Mouse (Mus musculus) heart, embryonic 14.5 days (tissue): ENCODE data around the gene Crhr1. TPM values are rescaled to one million over a fixed set of nuclear protein-coding genes. Genes with fewer than 3 reads are reported as not detected.

Experiments used
- ATAC-seq: fragments of 200-750 bp; cut with Nextera tagmentation; 2 replicates; pipeline ENCODE4 v1.8.0; 2017; ENCODE audit warnings: low read depth, moderate TSS enrichment; ENCODE audit not compliant: insufficient number of reproducible peaks, insufficient read depth, low FRiP score
- H3K27ac ChIP-seq, 2 experiments: fragments of 200-500 bp in 1 of 2; fragments of 300-500 bp in 1 of 2; sonication (generic) in 1 of 2; replicated peaks in 1 of 2; 2 replicates each; pipeline ENCODE4 v1.5.1; 2012 to 2014; ENCODE audit warnings: low read depth in 2 of 2, low read length in 2 of 2, control low read depth in 1 of 2, mild to moderate bottlenecking in 1 of 2, mixed read lengths in 1 of 2; ENCODE audit not compliant: control insufficient read depth in 1 of 2, insufficient read depth in 1 of 2
- H3K27me3 ChIP-seq: fragments of 300-500 bp; sonication (generic); 2 replicates; pipeline ENCODE4 v1.6.1; 2014; ENCODE audit warnings: mild to moderate bottlenecking, low read length, control low read depth; ENCODE audit not compliant: control insufficient read depth, insufficient read depth
- H3K36me3 ChIP-seq: fragments of 300-500 bp; sonication (generic); 2 replicates; pipeline ENCODE4 v1.6.1; 2014; ENCODE audit warnings: mild to moderate bottlenecking, control low read depth, low read length, mixed read lengths; ENCODE audit not compliant: control insufficient read depth, insufficient read depth
- H3K4me1 ChIP-seq, 2 experiments: fragments of 200-500 bp in 1 of 2; fragments of 300-500 bp in 1 of 2; sonication (generic) in 1 of 2; 2 replicates each; pipeline ENCODE4 v1.6.1; 2012 to 2014; ENCODE audit warnings: low read length in 2 of 2, control low read depth in 1 of 2, mixed read lengths in 1 of 2; ENCODE audit not compliant: control insufficient read depth in 2 of 2, insufficient read depth in 2 of 2
- H3K4me2 ChIP-seq: fragments of 300-500 bp; sonication (generic); 2 replicates; pipeline ENCODE4 v1.6.1; 2014; ENCODE audit warnings: mild to moderate bottlenecking, low read length
- H3K4me3 ChIP-seq, 2 experiments: fragments of 200-500 bp in 1 of 2; fragments of 300-500 bp in 1 of 2; sonication (generic) in 1 of 2; 2 replicates each; pipeline ENCODE4 v1.5.1; 2012 to 2014; ENCODE audit warnings: low read length in 2 of 2, mild to moderate bottlenecking in 2 of 2, control low read depth in 1 of 2, low read depth in 1 of 2, moderate library complexity in 1 of 2; ENCODE audit not compliant: control insufficient read depth in 1 of 2, insufficient read depth in 1 of 2
- H3K9ac ChIP-seq: fragments of 300-500 bp; sonication (generic); 2 replicates; pipeline ENCODE4 v1.6.1; 2014; ENCODE audit warnings: mild to moderate bottlenecking, low read length
- H3K9me3 ChIP-seq: fragments of 300-500 bp; sonication (generic); 2 replicates; pipeline ENCODE4 v1.6.1; 2016; ENCODE audit warnings: low read length, control low read depth; ENCODE audit not compliant: control insufficient read depth
- WGBS: fragments of 180-500 bp; shearing (Covaris S2); extraction: QIAGEN DNeasy Blood & Tissue Kit; methylation state at CpG from one replicate; pipeline ENCODE4 v1.1.7; 2014; 5-methylcytosine and 5-hydroxymethylcytosine counted together
- polyA plus RNA-seq: library from polyadenylated mRNA; unstranded; fragments of >200 nt; fragmentation: Nextera tagmentation; extraction: Ambion mirVana; gene quantifications from 2 replicates; pipeline ENCODE4 v1.2.1, GENCODE M21; 2014

Gene Crhr1
- polyA plus RNA-seq, 1 experiment from 2014 or later: not detected

- peaks cover 0 to 7% of the 10 kb centered on the region in 2 experiments; a peak in 1 of 4 replicates for H3K4me1 ChIP-seq
- H3K4me2 ChIP-seq: no peak overlapping the region
- H3K4me3 ChIP-seq: no peak overlapping the region
- no peak overlapping the region for H3K9ac ChIP-seq
- H3K27ac ChIP-seq: no peak overlapping the region
- peaks cover 43% of the 10 kb centered on the region for H3K27me3 ChIP-seq
- H3K9me3 ChIP-seq: no peaks in the 10 kb centered on the region
- no peaks in the 10 kb centered on the region for H3K36me3 ChIP-seq
- ATAC-seq: no peak
These were observed 23.2 kb downstream of the Crhr1 start for GRCm38 (mm10) chr11:104155899-104156298.

- no peak overlapping the region for H3K9ac ChIP-seq
- ATAC-seq: no peak
- 43% methylated on average over 3 of the region's 3 CpGs for whole genome bisulfite sequencing
- H3K36me3 ChIP-seq: no peaks in the 10 kb centered on the region
- peaks cover 0 to 7% of the 10 kb centered on the region in 2 experiments; a peak in 1 of 4 replicates for H3K4me1 ChIP-seq
- H3K27ac ChIP-seq: no peak overlapping the region
- peaks cover 43% of the 10 kb centered on the region for H3K27me3 ChIP-seq
- H3K4me2 ChIP-seq: no peak overlapping the region
- no peak overlapping the region for H3K4me3 ChIP-seq
- H3K9me3 ChIP-seq: no peaks in the 10 kb centered on the region
These were observed 23.7 kb downstream of the Crhr1 start for GRCm38 (mm10) chr11:104156391-104156790.

GRCm38 (mm10) chr11:104157603-104158259 lies 25.1 kb downstream of the Crhr1 start:
- no peak; the same call in 1 of the 2 replicates for ATAC-seq
- Histone ChIP-seq H3K36me3 (no peaks in the 10 kb centered on the region), H3K4me2 (peak overlapping the region; percentile 55), H3K9ac (no peak overlapping the region), H3K27ac (no peak overlapping the region), H3K4me3 (peak overlapping the region; percentile 23 to 33), H3K4me1 (peaks cover 0 to 7% of the 10 kb centered on the region in 2 experiments; a peak in 1 of 4 replicates), H3K27me3 (peaks cover 43% of the 10 kb centered on the region), H3K9me3 (no peaks in the 10 kb centered on the region)
- WGBS: 6% methylated on average over 23 of the region's 23 CpGs

- Histone ChIP-seq H3K4me2 (peak overlapping the region; percentile 55), H3K27me3 (peaks cover 43% of the 10 kb centered on the region), H3K27ac (no peak overlapping the region), H3K4me3 (peak overlapping the region; percentile 8 to 23; a peak in 2 of 4 replicates), H3K9me3 (no peaks in the 10 kb centered on the region), H3K9ac (no peak overlapping the region), H3K4me1 (peaks cover 0 to 7% of the 10 kb centered on the region in 2 experiments; a peak in 1 of 4 replicates), H3K36me3 (no peaks in the 10 kb centered on the region)
- ATAC-seq: no peak
- 13% methylated on average over 17 of the region's 17 CpGs for WGBS
These were observed 25.7 kb downstream of the Crhr1 start for GRCm38 (mm10) chr11:104158260-104158907.

GRCm38 (mm10) chr11:104159769-104160272 lies 27.2 kb downstream of the Crhr1 start:
- Histone ChIP-seq H3K36me3 (no peaks in the 10 kb centered on the region), H3K4me3 (no peak overlapping the region), H3K4me2 (no peak overlapping the region), H3K9ac (no peak overlapping the region), H3K4me1 (peaks cover 0 to 7% of the 10 kb centered on the region in 2 experiments; a peak in 1 of 4 replicates), H3K27ac (no peak overlapping the region), H3K9me3 (no peaks in the 10 kb centered on the region), H3K27me3 (peaks cover 43% of the 10 kb centered on the region)
- no peak for ATAC-seq
- WGBS: 65% methylated on average over 4 of the region's 4 CpGs

GRCm38 (mm10) chr11:104161153-104161552 lies 28.5 kb downstream of the Crhr1 start:
- Histone ChIP-seq H3K27ac (no peak overlapping the region), H3K4me1 (peaks cover 0 to 7% of the 10 kb centered on the region in 2 experiments; a peak in 1 of 4 replicates), H3K9me3 (no peaks in the 10 kb centered on the region), H3K27me3 (peaks cover 37% of the 10 kb centered on the region), H3K36me3 (no peaks in the 10 kb centered on the region), H3K4me2 (no peak overlapping the region), H3K4me3 (no peak overlapping the region), H3K9ac (no peak overlapping the region)
- no peak for ATAC-seq
- 57% methylated on average over 5 of the region's 5 CpGs for WGBS

- WGBS: 85% methylated on average over 10 of the region's 10 CpGs
- Histone ChIP-seq H3K9me3 (no peaks in the 10 kb centered on the region), H3K4me1 (no peaks in the 10 kb centered on the region), H3K27me3 (peaks cover 11% of the 10 kb centered on the region), H3K4me3 (no peak overlapping the region), H3K9ac (no peak overlapping the region), H3K36me3 (no peaks in the 10 kb centered on the region), H3K4me2 (no peak overlapping the region), H3K27ac (no peak overlapping the region)
- ATAC-seq: no peak
These were observed 31.6 kb downstream of the Crhr1 start for GRCm38 (mm10) chr11:104164257-104164656.
